Mouse (Mus musculus) left cerebral cortex, postnatal 36 days (tissue): ENCODE measurements around the gene G530012D18Rik. TPM values are rescaled to one million over a fixed set of nuclear protein-coding genes. Genes with fewer than 3 reads are reported as not detected.
"Not testable (repeated sequence)": the region's sequence is repeated elsewhere in the genome, so short reads cannot be mapped to it uniquely, and the experiment has no call there.

Source experiments
- DNase-seq, 2 experiments: peaks; one replicate each; pipeline ENCODE4 v3.0.0; 2021 to 2022; ENCODE audit warnings: low spot score in 2 of 2, mixed read lengths in 1 of 2
- intact Hi-C: fragments of 180-260 bp; cut with DNase I; formaldehyde crosslinking; loops from one replicate; pipeline ENCODE4 v1.15.1; 2025
- total RNA-seq, 2 experiments: library from RNA; stranded (reverse); gene quantifications; 2 replicates each; pipeline ENCODE4 v1.2.3; 2021

Gene G530012D18Rik
- total RNA-seq, 2 experiments from 2014 or later = not detected

DNA sequence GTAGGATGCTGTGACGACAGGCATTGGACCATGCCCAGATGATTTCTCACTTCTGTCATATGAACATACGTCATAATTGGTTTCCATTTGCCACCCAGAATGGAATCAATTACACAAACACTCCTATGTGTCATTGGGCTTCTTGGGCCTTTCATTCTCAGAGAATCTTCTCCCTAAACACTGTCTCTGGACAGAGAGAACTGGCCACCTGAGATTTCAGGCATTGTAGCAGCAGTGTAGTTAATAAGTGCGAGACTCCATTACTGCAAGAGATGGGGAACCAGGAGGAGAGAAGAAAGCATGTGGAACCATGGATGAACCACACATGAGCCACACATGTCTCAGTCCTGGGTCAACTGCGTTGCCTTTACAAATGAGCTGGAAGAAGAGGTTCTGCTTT is 32.9 kb downstream of the G530012D18Rik start:
- DNase-seq, intact Hi-C loops: not testable (repeated sequence)

DNA sequence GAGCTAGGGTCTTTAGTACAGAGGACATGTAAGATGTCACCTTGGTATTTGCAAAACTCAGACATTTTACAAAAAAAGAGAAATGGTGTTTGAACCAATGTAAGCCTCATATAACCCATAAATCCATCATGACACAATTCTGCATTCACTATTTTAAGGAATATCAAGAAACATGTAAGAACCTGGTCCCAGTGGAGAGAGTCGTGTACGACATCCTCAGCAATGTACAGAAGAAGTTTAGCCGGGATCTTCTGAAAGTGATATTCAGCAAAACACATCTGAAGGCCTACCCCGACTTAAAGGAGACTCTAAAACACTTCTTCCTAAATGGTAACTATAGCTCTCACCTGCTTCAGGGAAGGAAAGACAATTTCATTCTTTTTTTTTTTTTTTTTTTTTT is 35.1 kb downstream of the G530012D18Rik start:
- DNase-seq, intact Hi-C loops: not testable (repeated sequence)

DNA sequence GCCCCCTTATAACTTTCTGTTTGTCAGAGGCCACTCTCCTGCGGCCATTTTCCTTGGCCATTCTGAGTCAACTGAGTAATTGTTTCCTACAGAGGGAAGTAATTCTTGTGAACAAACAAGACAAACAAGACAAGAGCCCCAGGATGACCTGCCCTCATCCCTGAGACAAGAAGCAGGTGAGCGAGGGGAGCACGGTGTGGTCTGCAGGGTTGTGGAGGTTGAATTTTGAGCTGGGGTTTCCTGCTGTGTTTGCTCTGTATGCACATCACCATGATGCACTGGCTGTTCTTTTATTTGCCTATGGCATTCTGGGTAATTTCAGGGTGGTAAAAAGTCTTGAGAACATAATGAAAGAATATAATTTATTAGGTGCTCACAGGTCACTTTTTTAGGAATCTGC is 39.6 kb downstream of the G530012D18Rik start:
- intact Hi-C loops, DNase-seq: not testable (repeated sequence)

DNA sequence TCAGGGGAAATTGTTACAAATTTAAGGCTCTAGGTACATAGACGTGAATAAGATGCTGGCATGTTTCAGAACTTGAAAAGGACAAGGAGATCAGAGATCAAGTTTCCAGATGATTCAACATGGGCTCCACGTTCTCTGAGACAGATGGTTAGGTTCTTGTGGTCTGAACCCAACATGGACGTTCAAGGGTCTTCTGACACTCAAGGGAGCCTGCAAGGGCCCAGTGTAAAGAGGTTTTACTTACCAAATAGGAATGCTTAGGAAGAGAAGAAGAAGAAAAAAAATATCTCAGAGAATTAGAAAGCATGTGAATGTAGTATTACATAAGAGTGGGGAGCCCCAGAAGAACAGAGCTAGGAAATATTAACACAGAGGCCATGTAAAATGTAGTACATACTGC is 40.3 kb downstream of the G530012D18Rik start:
- intact Hi-C loops = not testable (repeated sequence)

DNA sequence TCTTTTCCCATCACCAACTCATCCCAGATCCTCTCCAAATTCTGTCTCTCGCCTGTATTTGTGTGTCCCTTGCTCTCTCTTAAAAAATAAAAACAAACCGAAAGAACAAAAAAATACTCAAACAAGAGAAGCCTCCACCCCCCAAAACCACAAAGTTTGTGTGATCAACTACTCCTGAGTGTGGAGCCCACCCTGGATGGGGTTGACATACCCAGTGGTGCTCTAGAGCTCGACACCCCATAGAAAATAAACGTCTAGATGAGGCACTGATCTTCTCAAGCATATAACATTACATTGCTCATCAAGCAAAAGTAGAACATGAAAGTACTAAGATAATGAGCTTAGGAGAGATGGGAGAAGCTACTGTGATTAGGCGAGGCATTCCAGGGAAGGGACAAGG is 41.7 kb downstream of the G530012D18Rik start:
- DNase-seq, intact Hi-C loops: not testable (repeated sequence)

More for the DNA sequence above, 40.3 kb downstream of the G530012D18Rik start:
- DNase-seq = not testable (repeated sequence)

DNA sequence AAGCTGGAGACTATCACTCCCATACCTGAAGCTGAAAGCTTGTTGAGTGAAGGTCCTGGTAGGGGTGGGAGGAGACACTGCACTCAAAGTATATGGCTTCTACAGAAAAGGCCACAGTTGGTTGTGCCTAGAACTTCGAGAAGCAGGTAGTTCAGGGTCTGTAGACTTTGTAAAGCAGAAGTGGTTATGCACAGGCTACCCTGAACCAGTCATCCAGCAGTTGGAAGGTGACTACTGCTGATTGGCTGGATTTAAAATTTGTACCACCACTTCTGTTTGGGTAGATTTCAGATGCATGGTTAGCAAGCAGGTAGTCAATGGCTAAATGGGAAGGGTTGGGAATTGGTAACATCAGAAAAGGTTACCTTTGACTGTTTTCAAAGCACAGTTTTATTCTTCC is 43.2 kb downstream of the G530012D18Rik start:
- intact Hi-C loops, DNase-seq: not testable (repeated sequence)

Other genes starting within 250 kb of the G530012D18Rik start
- gene Sp110, start 23.1 kb downstream of the G530012D18Rik start, total RNA-seq = 1 to 10 TPM in 1 of 2 experiments, under 1 TPM in 1; 0.62 to 1.2 TPM
- gene Sp140, start 24.7 kb downstream of the G530012D18Rik start, total RNA-seq = 1 to 10 TPM in 1 of 2 experiments, under 1 TPM in 1; 0.86 to 1.2 TPM
- 1 to 10 TPM; 2.0 to 3.6 TPM for gene Sp100, start 74.3 kb downstream of the G530012D18Rik start, total RNA-seq
- gene A630001G21Rik, start 203.0 kb downstream of the G530012D18Rik start, total RNA-seq = 1 to 10 TPM in 1 of 2 experiments, under 1 TPM in 1; 0.17 to 1.2 TPM
- 100 to 1,000 TPM; 150 to 163 TPM for gene Cab39, start 217.8 kb downstream of the G530012D18Rik start, total RNA-seq